Mouse (Mus musculus): ENCODE data around the gene Usf1. TPM values are rescaled to one million over a fixed set of nuclear protein-coding genes. Genes with fewer than 3 reads are reported as not detected.

The Usf1 gene
- 111 and 138 TPM in 2 replicates for total RNA-seq (2017)

DNA sequence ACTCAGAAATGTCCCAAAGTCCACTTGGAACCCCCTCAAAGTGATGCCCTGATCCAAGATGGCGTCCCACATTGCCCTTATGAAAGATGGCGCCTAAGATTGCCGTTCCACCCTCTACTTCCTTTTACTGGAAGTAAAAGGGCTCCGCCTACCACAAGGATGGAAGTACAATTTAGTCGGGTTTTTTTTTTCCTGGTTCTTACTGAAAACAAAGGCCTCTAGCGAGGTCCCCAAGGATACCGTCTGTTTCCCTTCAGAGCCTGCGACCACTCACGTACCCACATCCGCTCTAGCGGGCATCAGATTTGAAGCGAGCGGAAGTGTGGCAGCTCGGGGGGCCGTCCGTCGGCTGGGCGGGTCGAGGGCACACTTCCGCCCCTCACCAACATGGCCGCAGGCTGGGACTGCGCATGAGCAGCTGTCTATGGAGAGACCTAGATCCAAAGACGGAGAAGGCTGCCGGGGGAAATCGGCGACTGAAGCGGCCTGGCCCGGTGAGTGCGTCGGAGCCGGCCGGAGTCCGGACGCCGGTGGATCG, at the start of gene Usf1:
Gene Usf1 (plus strand): TSS at position 367 of the 538 bp plus-strand sequence.
- ATAC-seq (ENCODE audit: extremely low read depth, insufficient number of reproducible peaks, low FRiP score, poor library complexity, severe bottlenecking) = peak; percentile 85

DNA sequence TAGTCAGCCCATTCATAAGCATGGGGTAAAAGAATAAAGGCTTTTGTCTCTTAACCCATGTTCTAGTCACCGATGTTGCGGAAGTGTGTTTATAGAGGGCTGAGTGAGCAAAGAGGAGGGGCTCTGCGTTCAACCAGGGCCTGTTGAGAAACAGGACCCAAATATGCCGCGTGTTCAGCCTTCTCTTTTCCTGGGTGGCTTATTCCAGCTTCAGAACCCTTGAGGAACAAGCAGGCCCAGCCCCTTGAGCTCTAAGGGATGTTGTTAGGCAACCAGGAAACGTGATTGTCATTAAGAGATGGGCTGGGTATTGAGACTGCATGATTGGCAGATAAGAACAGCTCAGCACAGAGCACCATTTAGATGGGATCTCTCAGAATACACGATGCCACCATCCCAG, 45.2 kb upstream of the Usf1 start:
- ATAC-seq (ENCODE audit: extremely low read depth, insufficient number of reproducible peaks, low FRiP score, poor library complexity, severe bottlenecking) = no peak

GRCm38 (mm10) chr1:171369845-171370556, 41.1 kb upstream of the Usf1 start, which contains the start of gene Nectin4:
Nectin4 (plus strand) TSS chr1:171370099.
- ATAC-seq (ENCODE audit: extremely low read depth, insufficient number of reproducible peaks, low FRiP score, poor library complexity, severe bottlenecking) = peak; percentile 28; the same call in 1 of the 2 replicates

GRCm38 (mm10) chr1:171372880-171373279, 38.2 kb upstream of the Usf1 start:
- ATAC-seq (ENCODE audit: extremely low read depth, insufficient number of reproducible peaks, low FRiP score, poor library complexity, severe bottlenecking) = no peak

- no peak for ATAC-seq (ENCODE audit: extremely low read depth, insufficient number of reproducible peaks, low FRiP score, poor library complexity, severe bottlenecking)
Observed at GRCm38 (mm10) chr1:171373946-171374345, 37.2 kb upstream of the Usf1 start.

DNA sequence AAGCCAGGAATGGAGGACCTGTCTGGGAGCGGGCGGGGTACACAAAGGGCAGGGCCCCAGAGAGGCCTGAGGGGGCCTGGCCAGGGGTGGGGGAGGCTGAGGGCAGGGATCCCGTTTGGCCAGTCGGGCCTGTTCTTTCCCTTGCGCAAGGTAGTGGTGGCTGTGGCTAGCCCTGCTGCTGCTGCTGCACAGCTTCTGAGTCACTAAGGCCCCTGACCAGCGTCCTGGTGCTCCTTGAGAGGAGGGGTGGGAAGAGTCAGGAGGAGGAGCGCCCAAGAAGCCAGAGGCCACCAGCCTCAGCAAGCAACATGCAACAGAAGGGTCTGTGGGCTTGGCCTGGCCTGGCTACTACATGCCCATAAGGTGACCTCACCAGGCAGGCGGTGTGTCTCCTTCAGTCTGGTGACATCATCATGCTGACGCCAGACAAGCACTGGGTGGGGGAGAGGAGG, 35.4 kb upstream of the Usf1 start:
- no peak for ATAC-seq (ENCODE audit: extremely low read depth, insufficient number of reproducible peaks, low FRiP score, poor library complexity, severe bottlenecking)

DNA sequence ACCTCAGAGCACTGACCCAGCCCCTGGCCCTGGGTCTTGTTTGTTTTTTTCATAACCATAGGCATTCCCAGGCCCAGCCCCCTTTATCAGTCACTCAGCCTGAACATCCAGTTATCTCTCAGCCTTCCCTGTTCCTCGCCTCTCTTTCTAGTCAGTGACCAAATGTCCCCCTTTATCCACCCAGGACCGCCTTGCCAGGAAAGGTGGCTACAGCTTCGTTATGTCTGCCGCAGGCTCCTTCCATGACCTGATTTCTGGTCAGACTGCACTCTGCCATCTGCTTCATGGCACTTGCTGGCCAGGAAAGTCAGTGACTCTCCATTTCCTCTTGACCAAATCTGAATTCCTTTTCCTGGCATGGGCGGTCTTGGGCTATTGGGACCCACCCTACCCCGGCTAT, 32.8 kb upstream of the Usf1 start:
- ATAC-seq (ENCODE audit: extremely low read depth, insufficient number of reproducible peaks, low FRiP score, poor library complexity, severe bottlenecking) = no peak

DNA sequence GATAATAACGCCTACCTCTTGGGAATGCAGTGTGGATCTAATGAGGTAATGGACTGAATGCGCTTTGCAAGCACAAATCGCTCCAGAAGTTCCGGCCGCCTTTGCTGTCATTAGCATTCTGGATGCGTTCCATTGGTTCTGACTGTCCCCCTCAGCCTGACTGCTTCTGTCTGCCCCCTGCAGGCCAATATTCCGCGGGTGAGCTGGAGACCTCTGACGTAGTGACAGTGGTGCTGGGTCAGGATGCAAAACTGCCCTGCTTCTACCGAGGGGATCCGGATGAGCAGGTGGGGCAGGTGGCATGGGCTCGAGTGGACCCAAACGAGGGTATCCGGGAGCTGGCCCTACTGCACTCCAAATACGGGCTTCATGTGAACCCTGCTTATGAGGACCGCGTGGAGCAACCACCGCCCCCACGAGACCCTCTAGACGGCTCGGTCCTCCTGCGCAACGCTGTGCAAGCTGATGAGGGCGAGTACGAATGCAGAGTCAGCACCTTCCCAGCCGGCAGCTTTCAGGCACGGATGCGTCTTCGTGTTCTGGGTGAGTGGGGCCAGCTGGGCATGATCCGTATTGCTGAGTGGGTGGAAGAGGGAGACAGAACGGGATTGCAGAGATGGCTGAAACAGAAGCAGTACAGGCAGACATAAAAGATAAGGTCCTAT, 31.0 kb upstream of the Usf1 start:
- peak; percentile 86 for ATAC-seq (ENCODE audit: extremely low read depth, insufficient number of reproducible peaks, low FRiP score, poor library complexity, severe bottlenecking)

GRCm38 (mm10) chr1:171382096-171382620, 29.0 kb upstream of the Usf1 start:
- ATAC-seq (ENCODE audit: extremely low read depth, insufficient number of reproducible peaks, low FRiP score, poor library complexity, severe bottlenecking) = no peak

GRCm38 (mm10) chr1:171384361-171384760, 26.8 kb upstream of the Usf1 start:
- ATAC-seq (ENCODE audit: extremely low read depth, insufficient number of reproducible peaks, low FRiP score, poor library complexity, severe bottlenecking) = no peak

- no peak for ATAC-seq (ENCODE audit: extremely low read depth, insufficient number of reproducible peaks, low FRiP score, poor library complexity, severe bottlenecking)
Observed at GRCm38 (mm10) chr1:171385171-171385570, 25.9 kb upstream of the Usf1 start.

DNA sequence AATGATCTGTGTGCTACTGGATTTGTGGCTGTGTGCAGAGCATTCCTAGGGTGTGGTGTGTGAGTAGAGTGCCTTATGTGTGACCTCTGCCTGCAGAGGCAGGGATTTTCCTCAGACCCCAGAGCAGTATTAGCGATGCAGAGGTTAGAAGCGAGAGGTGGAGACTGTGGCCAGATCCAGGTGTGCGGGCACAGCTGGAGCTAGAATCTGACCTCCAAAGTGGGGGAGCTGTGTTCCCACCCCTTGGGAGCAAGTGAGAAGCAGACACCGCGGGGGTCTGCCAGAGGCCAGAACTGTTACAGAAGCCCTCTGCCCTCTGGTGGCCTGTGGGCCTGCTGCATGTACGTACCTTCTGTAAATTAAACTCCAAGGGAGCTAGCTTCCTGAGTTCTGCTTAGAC, 24.0 kb upstream of the Usf1 start:
- ATAC-seq (ENCODE audit: extremely low read depth, insufficient number of reproducible peaks, low FRiP score, poor library complexity, severe bottlenecking) = no peak

DNA sequence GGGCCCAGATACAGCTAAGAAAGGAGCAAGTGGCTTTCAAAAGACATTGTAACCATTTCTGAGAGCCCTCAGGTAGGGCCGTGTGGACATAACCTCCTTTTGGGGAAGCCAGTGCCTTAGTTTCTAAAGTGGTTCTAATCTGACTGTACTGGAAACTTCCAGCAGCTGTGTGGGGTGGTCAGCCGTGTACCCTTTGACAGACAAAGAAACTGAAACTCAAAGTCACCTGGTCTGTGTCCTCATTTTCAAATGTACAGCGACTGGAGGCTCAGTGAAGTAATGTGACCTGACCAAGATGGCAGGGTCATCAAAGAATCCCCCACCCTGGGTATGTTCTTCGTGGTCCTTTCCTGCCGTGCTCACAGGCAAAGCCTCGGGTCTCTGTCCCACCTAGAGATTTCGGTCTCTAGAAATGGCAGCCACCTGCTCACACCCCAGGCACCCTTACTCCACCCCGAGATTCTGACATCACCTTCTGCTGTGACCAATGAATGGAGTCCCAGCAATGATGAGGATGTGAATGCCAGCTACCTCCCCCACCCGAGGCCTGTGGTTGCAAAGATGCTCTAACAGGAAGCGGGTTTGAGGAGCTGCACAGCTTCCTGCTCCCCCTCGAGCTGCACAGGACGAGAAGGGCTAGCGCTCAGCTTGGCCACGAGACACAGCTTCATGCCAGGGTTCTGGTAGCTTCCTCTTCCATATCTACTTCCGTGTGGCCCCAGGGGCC, 22.6 kb upstream of the Usf1 start, which contains the start of gene Arhgap30:
Gene Arhgap30 (plus strand): TSS at position 579 of the 727 bp plus-strand sequence.
- peak; percentile 90 for ATAC-seq (ENCODE audit: extremely low read depth, insufficient number of reproducible peaks, low FRiP score, poor library complexity, severe bottlenecking)

DNA sequence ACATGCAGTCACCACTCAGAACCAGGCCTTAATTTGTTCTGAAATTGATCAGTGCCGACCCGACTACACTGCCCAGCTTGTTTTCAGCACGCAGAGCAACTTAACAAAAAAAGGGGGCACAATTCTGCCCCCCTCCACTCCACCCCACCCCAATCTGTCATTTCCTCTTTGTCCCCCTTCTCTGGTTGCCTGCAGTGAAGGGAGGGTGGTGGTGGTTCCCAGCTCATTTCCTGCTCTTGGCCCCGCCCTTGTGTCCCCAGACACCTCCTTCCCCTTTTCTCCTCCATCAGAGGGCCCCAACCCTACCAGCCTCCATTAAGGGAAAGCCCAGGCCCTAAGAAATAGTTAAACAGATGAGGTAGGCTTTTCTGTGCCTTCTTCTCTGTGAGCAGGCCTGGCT, 21.0 kb upstream of the Usf1 start:
- peak; percentile 75 for ATAC-seq (ENCODE audit: extremely low read depth, insufficient number of reproducible peaks, low FRiP score, poor library complexity, severe bottlenecking)

- no peak for ATAC-seq (ENCODE audit: extremely low read depth, insufficient number of reproducible peaks, low FRiP score, poor library complexity, severe bottlenecking)
Observed at GRCm38 (mm10) chr1:171401821-171402220, 9.3 kb upstream of the Usf1 start.

GRCm38 (mm10) chr1:171402991-171403390, 8.1 kb upstream of the Usf1 start:
- ATAC-seq (ENCODE audit: extremely low read depth, insufficient number of reproducible peaks, low FRiP score, poor library complexity, severe bottlenecking) = no peak

DNA sequence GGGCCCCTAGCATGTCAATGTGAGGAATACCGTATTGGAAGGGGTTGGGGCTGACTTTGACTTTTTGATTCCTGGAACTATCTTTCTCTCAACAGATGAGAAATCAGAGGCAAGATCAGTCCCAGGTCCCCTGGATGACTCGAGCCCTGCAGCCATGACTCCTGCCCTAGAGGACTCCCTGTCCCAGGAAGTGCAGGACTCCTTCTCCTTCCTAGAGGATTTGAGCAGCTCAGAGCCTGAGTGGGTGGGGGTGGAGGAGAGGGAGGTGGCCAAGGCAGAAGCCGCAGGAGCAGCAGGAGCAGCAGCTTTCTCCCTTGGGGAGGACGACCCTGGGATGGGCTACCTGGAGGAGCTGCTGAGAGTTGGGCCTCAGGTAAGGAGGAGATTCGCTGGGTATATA, 3.9 kb upstream of the Usf1 start:
- no peak for ATAC-seq (ENCODE audit: extremely low read depth, insufficient number of reproducible peaks, low FRiP score, poor library complexity, severe bottlenecking)

DNA sequence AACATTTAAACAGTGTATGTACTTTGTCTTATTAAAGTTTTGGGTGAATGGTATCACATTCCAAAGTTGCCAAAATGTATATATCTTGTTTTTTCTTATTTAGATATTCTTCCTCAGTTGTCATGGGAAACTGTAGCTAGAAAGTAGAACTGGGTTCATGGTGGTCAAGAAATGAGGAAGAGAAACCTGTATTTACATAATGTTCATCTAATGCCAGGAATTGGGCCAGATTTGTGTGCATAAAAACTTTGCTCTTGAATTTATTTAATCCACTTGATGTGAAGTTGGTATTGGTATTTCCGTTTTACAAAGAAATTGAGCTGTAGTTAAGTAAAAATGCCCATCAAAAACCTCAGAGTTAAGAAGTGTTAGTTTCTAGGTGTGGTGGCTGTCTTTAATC, 882 bp upstream of the Usf1 start:
- ATAC-seq (ENCODE audit: extremely low read depth, insufficient number of reproducible peaks, low FRiP score, poor library complexity, severe bottlenecking) = no peak; the same call in 1 of the 2 replicates

GRCm38 (mm10) chr1:171411492-171411941, 404 bp downstream of the Usf1 start:
- ATAC-seq (ENCODE audit: extremely low read depth, insufficient number of reproducible peaks, low FRiP score, poor library complexity, severe bottlenecking) = no peak

All from neutrophil, adult 5-6 weeks (primary cell).